Mouse (Mus musculus) G1E (cell line): ENCODE results near the gene Hnrnpl. TPM values are rescaled to one million over a fixed set of nuclear protein-coding genes. Genes with fewer than 3 reads are reported as not detected.

Experiments used
- ATAC-seq: 2 replicates; pipeline ENCODE4 v1.8.0; 2016; ENCODE audit warnings: mild to moderate bottlenecking; ENCODE audit not compliant: insufficient number of reproducible peaks, poor library complexity, low FRiP score, severe bottlenecking; ENCODE audit errors: extremely low read depth
- DNase-seq: peaks from one replicate; pipeline ENCODE4 v3.0.0; 2012; ENCODE audit warnings: low spot score
- H3K27me3 ChIP-seq: 2 replicates; pipeline ENCODE4 v1.6.1; 2012; ENCODE audit warnings: mild to moderate bottlenecking, low read length, inconsistent platforms; ENCODE audit not compliant: insufficient read depth
- H3K36me3 ChIP-seq: replicated peaks from 2 replicates; pipeline ENCODE3; 2012; ENCODE audit warnings: mild to moderate bottlenecking, inconsistent platforms
- H3K4me1 ChIP-seq: 2 replicates; pipeline ENCODE4 v1.6.1; 2012; ENCODE audit warnings: low read depth, low read length, inconsistent platforms, mixed read lengths; ENCODE audit not compliant: insufficient read depth
- H3K4me3 ChIP-seq: 2 replicates; pipeline ENCODE4 v1.5.1; 2012; ENCODE audit warnings: low read depth, mild to moderate bottlenecking, inconsistent platforms, low read length, moderate library complexity, mixed read lengths
- H3K9me3 ChIP-seq: replicated peaks from 2 replicates; pipeline ENCODE4 v1.6.1; 2012; ENCODE audit warnings: inconsistent platforms
- CTCF ChIP-seq: IDR thresholded peaks from 2 replicates; pipeline ENCODE4 v1.5.1; 2012; ENCODE audit warnings: low read depth, low read length, inconsistent platforms, mixed read lengths
- GATA1 ChIP-seq: IDR thresholded peaks from 2 replicates; pipeline ENCODE4 v1.6.1; 2012; ENCODE audit warnings: borderline replicate concordance, low read length, inconsistent platforms, mixed read lengths
- GATA2 ChIP-seq: IDR thresholded peaks from 2 replicates; pipeline ENCODE4 v1.6.1; 2012; ENCODE audit warnings: low read depth, low read length, inconsistent platforms, borderline replicate concordance
- POLR2AphosphoS5 ChIP-seq: IDR thresholded peaks from 2 replicates; pipeline ENCODE4 v1.6.1; 2012; ENCODE audit warnings: low read depth, low read length, inconsistent platforms; ENCODE audit not compliant: insufficient replicate concordance
- TAL1 ChIP-seq: conservative IDR thresholded peaks from 2 replicates; pipeline ENCODE4 v1.6.1; 2012; ENCODE audit warnings: low read depth, low read length, inconsistent platforms, mixed read lengths
- polyA plus RNA-seq: library from polyadenylated mRNA; stranded (reverse); fragments of >175 nt; gene quantifications from 2 replicates; pipeline ENCODE4 v1.2.3, GENCODE M21; 2012
- total RNA-seq, 2 experiments: library from RNA; stranded (forward) in 1 of 2; stranded (reverse) in 1 of 2; fragments of 200-1000 nt in 1 of 2; fragments of >200 nt in 1 of 2; fragmentation: Nextera tagmentation in 1 of 2; gene quantifications; 2 replicates each; pipeline ENCODE4 v1.2.3; 2014 to 2017

The Hnrnpl gene
- total and polyA plus RNA-seq, 3 experiments, result 279 to 470 (median 430) TPM

DNA sequence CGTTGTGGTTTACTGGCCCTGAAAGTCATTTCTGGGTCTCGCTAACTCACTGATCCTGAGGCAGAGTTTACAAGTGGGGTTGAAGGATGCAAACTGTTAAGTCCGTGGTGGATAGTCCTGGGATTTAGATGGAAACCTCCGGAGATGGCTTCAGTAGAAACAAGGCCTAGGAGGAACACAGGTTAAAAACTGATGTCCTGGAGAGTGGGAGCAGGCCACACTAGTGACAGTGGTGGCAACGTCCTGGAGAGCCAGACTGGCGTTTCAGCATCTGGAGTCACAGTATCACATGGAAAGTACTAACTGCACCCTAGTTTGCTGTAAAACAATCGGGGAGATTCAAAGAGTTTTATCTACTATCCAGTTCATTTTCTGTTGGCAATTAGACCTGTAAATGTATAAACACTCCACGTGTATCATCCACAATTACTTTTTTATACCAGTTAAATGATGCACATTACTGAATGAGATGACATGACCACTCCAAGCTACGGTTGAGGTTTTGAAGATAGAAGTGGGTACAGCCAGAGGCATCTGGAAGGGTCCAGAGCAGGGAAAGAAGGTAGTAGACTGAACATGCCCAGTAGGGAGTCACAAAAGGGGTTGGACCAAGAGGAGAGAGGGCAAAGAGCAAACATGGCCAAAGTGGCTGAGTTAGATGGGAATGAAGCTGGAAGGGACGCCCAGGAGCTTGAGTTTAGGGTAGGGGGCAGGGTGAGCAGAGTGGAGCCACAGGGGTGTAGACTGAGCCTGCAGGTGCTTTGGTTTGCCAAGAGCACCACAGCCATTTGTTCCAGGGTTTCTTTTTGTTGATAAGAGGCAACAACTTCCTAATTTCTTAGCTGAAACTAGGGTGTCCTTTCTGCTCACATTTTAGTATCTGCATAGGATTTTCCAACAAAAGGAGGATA is 14.9 kb downstream of the Hnrnpl start:
- TF ChIP-seq CTCF (no peak), GATA2 (no peak), GATA1 (no peak), TAL1 (no peak), POLR2AphosphoS5 (no peak)
- ATAC-seq (no peak), DNase-seq (no peak)
- no peak overlapping the region for H3K4me3 ChIP-seq
- H3K36me3 ChIP-seq, result peaks cover 69% of the 10 kb centered on the region
- no peaks in the 10 kb centered on the region for H3K27me3 ChIP-seq
- no peaks in the 10 kb centered on the region for H3K9me3 ChIP-seq
- peaks cover 76% of the 10 kb centered on the region for H3K4me1 ChIP-seq

DNA sequence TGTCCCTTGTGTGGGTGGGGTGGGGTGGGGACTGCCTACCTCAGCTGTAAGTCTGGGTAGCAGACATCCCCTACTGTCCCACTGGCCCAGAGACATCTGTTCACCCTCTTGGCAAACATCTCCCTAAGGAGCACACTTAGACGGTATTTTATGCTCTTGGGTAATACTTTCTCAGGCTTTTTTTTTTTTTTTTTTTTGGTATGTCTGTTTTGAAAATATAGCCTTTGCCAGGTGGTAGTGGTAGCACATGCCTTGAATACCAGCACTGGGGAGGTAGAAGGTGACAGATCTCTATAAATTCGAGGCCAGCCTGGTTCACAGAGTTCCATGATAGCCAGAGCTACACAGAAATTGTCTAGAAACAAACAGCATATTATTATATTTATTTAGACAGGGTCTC is 15.6 kb downstream of the Hnrnpl start:
- Histone ChIP-seq H3K4me3 (no peak overlapping the region), H3K36me3 (peaks cover 68% of the 10 kb centered on the region), H3K4me1 (peaks cover 69% of the 10 kb centered on the region), H3K9me3 (no peaks in the 10 kb centered on the region), H3K27me3 (no peaks in the 10 kb centered on the region)
- TF ChIP-seq TAL1 (no peak), GATA1 (no peak), POLR2AphosphoS5 (no peak), CTCF (no peak)
- DNase-seq, result no peak
- no peak for ATAC-seq

DNA sequence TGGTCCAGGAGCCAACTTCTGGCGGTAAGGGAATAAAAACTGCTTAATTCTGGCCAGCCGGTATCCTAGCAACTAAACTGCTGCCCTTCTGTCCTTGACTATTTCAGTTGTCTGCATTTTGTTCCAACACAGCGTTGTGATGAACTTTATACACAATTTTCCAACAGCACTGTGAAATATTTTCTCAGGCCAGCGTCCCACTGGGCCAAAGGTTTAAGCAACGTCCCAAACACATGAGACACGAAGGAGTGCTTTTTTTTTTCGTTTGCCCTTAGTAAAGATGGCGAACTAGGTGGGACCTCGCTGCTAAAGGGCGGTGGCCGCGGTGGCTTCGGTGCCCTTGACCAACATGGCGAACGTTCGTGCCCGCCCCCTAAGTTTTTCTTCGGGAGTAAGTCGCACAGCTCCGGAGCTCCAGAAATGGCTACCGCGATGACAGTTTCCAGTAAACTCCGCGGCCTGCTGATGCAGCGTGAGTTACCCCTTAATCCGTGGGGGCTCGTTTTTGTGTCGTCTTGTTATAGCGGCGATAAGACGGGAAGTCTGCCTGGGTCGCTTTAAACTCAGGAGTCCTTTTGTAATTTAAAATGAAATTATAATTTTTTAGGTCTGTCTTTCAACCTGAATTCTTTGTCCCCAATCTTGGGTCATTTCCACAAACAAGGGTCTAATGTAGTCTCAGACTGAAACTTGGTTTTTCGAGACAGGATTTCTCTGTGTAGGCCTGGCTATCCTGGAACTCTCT is 16.8 kb downstream of the Hnrnpl start, which contains the start of gene Ech1:
Gene Ech1 (plus strand): TSS at position 277 of the 745 bp plus-strand sequence.
- Histone ChIP-seq H3K27me3 (no peaks in the 10 kb centered on the region), H3K4me1 (peaks cover 59% of the 10 kb centered on the region), H3K36me3 (peaks cover 66% of the 10 kb centered on the region), H3K4me3 (peak within 1 kb of the TSS; percentile 69), H3K9me3 (peaks cover 6% of the 10 kb centered on the region)
- no peak for TF ChIP-seq GATA2
- no peak for TF ChIP-seq CTCF
- TF ChIP-seq GATA1, result no peak
- TF ChIP-seq TAL1, result no peak
- no peak for TF ChIP-seq POLR2AphosphoS5
- ATAC-seq (peak; percentile 41; the same call in 1 of the 2 replicates), DNase-seq (peak; percentile 65)

DNA sequence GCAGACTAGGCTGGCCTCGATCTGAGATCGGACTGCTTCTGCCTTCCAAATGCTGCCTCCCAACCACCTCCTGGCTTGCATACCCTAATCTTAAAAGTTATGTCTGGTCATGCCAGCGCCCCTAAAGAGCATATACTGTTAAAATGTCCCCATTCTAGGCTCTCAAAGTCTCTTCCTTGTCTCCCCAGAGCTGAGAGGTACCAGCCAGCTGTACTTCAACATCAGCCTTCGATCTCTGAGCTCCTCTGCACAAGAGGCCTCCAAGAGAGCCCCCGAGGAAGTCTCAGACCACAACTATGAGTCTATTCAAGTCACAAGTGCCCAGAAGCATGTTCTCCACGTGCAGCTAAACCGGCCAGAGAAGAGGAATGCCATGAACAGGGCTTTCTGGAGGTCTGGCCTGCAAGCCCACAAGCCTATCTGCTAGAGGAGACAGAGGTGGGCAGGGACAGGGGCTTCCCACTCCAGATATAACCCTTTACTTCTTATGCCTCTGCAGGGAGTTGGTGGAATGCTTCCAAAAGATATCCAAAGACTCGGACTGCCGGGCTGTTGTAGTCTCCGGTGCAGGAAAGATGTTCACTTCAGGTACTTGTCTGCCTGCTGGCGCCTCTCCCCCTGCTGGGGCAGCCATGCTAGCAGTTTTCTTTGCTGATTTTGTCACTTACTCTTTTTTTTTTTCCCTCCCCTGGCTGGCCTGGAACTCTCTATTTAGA is 17.5 kb downstream of the Hnrnpl start:
- Histone ChIP-seq H3K36me3 (peaks cover 66% of the 10 kb centered on the region), H3K9me3 (peaks cover 7% of the 10 kb centered on the region), H3K4me3 (peak overlapping the region; percentile 69), H3K27me3 (no peaks in the 10 kb centered on the region), H3K4me1 (peaks cover 52% of the 10 kb centered on the region)
- ATAC-seq (peak; percentile 26; the same call in 1 of the 2 replicates), DNase-seq (no peak)
- TF ChIP-seq GATA2 (no peak), CTCF (no peak), GATA1 (no peak), POLR2AphosphoS5 (no peak)

DNA sequence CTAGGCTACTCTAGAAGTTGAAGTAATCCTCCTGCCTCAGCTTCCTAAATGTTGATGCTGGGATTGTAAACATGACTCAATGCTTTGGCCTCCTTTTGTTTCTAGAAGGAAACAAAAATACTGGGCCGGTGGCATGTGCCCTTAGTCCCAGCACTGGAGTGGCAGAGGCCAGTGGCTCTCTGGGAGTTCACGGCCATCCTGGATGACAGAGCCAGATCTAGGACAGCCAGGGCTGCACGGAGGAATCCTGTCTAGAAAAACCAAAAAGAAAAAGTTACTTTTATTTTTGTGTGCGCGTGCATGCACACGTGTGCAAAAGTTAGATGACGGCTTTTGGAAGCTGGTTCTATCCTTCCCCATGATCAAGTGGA is 18.0 kb downstream of the Hnrnpl start:
- no peaks in the 10 kb centered on the region for H3K27me3 ChIP-seq
- H3K4me1 ChIP-seq, result peaks cover 47% of the 10 kb centered on the region
- peaks cover 7% of the 10 kb centered on the region for H3K9me3 ChIP-seq
- peaks cover 66% of the 10 kb centered on the region for H3K36me3 ChIP-seq
- no peak for TF ChIP-seq POLR2AphosphoS5
- no peak for TF ChIP-seq GATA2
- no peak for TF ChIP-seq CTCF
- no peak for TF ChIP-seq TAL1
- no peak for TF ChIP-seq GATA1
- DNase-seq (no peak), ATAC-seq (no peak)
- H3K4me3 ChIP-seq, result no peak overlapping the region

DNA sequence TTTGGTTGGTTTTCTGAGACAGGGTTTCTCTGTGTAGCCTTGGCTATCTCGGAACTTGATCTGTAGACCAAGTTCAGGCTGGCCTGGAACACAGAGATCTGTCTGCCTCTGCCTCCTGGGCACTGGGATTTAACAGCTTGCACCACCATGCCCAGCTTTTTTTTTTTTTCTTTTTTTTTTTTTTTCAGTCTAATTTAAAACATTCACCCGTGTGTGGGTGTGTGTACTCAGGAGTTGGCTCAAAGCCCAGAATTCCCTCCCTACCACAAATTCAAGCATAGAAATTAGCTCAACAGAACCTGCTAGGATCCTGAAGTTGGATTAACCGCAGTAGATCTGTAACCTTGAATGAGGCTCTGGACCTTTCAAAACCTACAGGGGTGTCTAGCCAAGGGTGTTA is 19.0 kb downstream of the Hnrnpl start:
- no peaks in the 10 kb centered on the region for H3K27me3 ChIP-seq
- TF ChIP-seq GATA1, result no peak
- TF ChIP-seq GATA2, result no peak
- TF ChIP-seq POLR2AphosphoS5, result no peak
- no peak for TF ChIP-seq CTCF
- no peak for TF ChIP-seq TAL1
- DNase-seq (no peak), ATAC-seq (no peak)
- H3K36me3 ChIP-seq, result peaks cover 66% of the 10 kb centered on the region
- H3K4me3 ChIP-seq, result no peak overlapping the region
- H3K9me3 ChIP-seq, result peaks cover 7% of the 10 kb centered on the region
- peaks cover 49% of the 10 kb centered on the region for H3K4me1 ChIP-seq
